Mouse (Mus musculus) forebrain, embryonic 12.5 days (tissue): Measurements from ENCODE around the gene Gjc2. TPM values are rescaled to one million over a fixed set of nuclear protein-coding genes. Genes with fewer than 3 reads are reported as not detected.

Source experiments
- ATAC-seq: fragments of 200-750 bp; cut with Nextera tagmentation; 2 replicates; pipeline ENCODE4 v1.8.0; 2017; ENCODE audit warnings: moderate TSS enrichment; ENCODE audit not compliant: low FRiP score
- H3K27ac ChIP-seq: fragments of 300-500 bp; sonication (generic); 2 replicates; pipeline ENCODE4 v1.5.1; 2016; ENCODE audit warnings: mild to moderate bottlenecking
- H3K27me3 ChIP-seq: fragments of 300-500 bp; sonication (generic); 2 replicates; pipeline ENCODE4 v1.6.1; 2016; ENCODE audit warnings: mild to moderate bottlenecking
- H3K36me3 ChIP-seq: fragments of 300-500 bp; sonication (generic); replicated peaks from 2 replicates; pipeline ENCODE4 v1.6.1; 2016; ENCODE audit warnings: mild to moderate bottlenecking
- H3K4me1 ChIP-seq: fragments of 300-500 bp; sonication (generic); 2 replicates; pipeline ENCODE4 v1.6.1; 2016
- H3K4me2 ChIP-seq: fragments of 300-500 bp; sonication (generic); 2 replicates; pipeline ENCODE4 v1.6.1; 2016; ENCODE audit warnings: mild to moderate bottlenecking, moderate library complexity
- H3K4me3 ChIP-seq: fragments of 300-500 bp; sonication (generic); replicated peaks from 2 replicates; pipeline ENCODE4 v1.5.1; 2016; ENCODE audit warnings: mild to moderate bottlenecking
- H3K9ac ChIP-seq: fragments of 300-500 bp; sonication (generic); 2 replicates; pipeline ENCODE4 v1.6.1; 2016; ENCODE audit warnings: mild to moderate bottlenecking
- H3K9me3 ChIP-seq: fragments of 300-500 bp; sonication (generic); 2 replicates; pipeline ENCODE4 v1.6.1; 2016
- WGBS: fragments of 180-500 bp; shearing (Covaris S2); methylation state at CpG from one replicate; pipeline ENCODE4 v1.1.7; 2016; 5-methylcytosine and 5-hydroxymethylcytosine counted together
- polyA plus RNA-seq: library from polyadenylated mRNA; unstranded; fragments of >200 nt; fragmentation: Nextera tagmentation; extraction: Ambion mirVana; gene quantifications from 2 replicates; pipeline ENCODE4 v1.2.1, GENCODE M21; 2016

The Gjc2 gene
- polyA plus RNA-seq, 1 experiment from 2014 or later = 0.26 TPM

GRCm38 (mm10) chr11:59201216-59202002, 18.4 kb upstream of the Gjc2 start:
- no peak overlapping the region for H3K27ac ChIP-seq
- H3K27me3 ChIP-seq = no peaks in the 10 kb centered on the region
- peaks cover 26% of the 10 kb centered on the region for H3K36me3 ChIP-seq
- no peak for ATAC-seq
- H3K4me2 ChIP-seq = peak overlapping the region; percentile 82
- H3K9ac ChIP-seq = peak overlapping the region; percentile 81
- peak overlapping the region; percentile 87 for H3K4me3 ChIP-seq
- H3K4me1 ChIP-seq = peaks cover 19% of the 10 kb centered on the region
- 38% methylated on average over 16 of the region's 16 CpGs for WGBS
- H3K9me3 ChIP-seq = no peaks in the 10 kb centered on the region

- ATAC-seq = no peak
- no peak overlapping the region for H3K9ac ChIP-seq
- H3K36me3 ChIP-seq = 0 out of 2 replicates have a peak, but pooled peaks cover 7% of the 10 kb centered on the region
- H3K4me3 ChIP-seq = no peak overlapping the region
- no peaks in the 10 kb centered on the region for H3K9me3 ChIP-seq
- peaks cover 4% of the 10 kb centered on the region for H3K4me1 ChIP-seq
- H3K27me3 ChIP-seq = no peaks in the 10 kb centered on the region
- no peak overlapping the region for H3K27ac ChIP-seq
- H3K4me2 ChIP-seq = no peak overlapping the region
These were observed 13.2 kb upstream of the Gjc2 start for GRCm38 (mm10) chr11:59196230-59196629.

GRCm38 (mm10) chr11:59192059-59192386, 9.0 kb upstream of the Gjc2 start, which contains the start of gene Guk1:
Gene Guk1, minus strand, starts transcription at chr11:59192212.
- no peaks in the 10 kb centered on the region for H3K36me3 ChIP-seq
- no peaks in the 10 kb centered on the region for H3K27me3 ChIP-seq
- H3K9me3 ChIP-seq = no peaks in the 10 kb centered on the region
- peak; percentile 33; the same call in 1 of the 2 replicates for ATAC-seq
- peak within 1 kb of the TSS; percentile 60 for H3K4me3 ChIP-seq
- peak within 1 kb of the TSS; percentile 88 for H3K27ac ChIP-seq
- peaks cover 12% of the 10 kb centered on the region for H3K4me1 ChIP-seq
- WGBS = 5% methylated on average over 16 of the region's 16 CpGs
- H3K4me2 ChIP-seq = peak within 1 kb of the TSS; percentile 64
- H3K9ac ChIP-seq = peak within 1 kb of the TSS; percentile 57

GRCm38 (mm10) chr11:59191231-59192058, 8.4 kb upstream of the Gjc2 start:
- Histone ChIP-seq H3K4me2 (peak overlapping the region; percentile 64), H3K9ac (peak overlapping the region; percentile 57), H3K36me3 (no peaks in the 10 kb centered on the region; the same call in 1 of the 2 replicates), H3K4me1 (peaks cover 12% of the 10 kb centered on the region), H3K9me3 (no peaks in the 10 kb centered on the region), H3K4me3 (peak overlapping the region; percentile 60), H3K27ac (peak overlapping the region; percentile 88), H3K27me3 (no peaks in the 10 kb centered on the region)
- WGBS = under 1% methylated on average over 54 of the region's 59 CpGs
- ATAC-seq = peak; percentile 96

- H3K36me3 ChIP-seq = peaks cover 31% of the 10 kb centered on the region
- H3K4me3 ChIP-seq = no peak overlapping the region
- no peak for ATAC-seq
- no peaks in the 10 kb centered on the region for H3K27me3 ChIP-seq
- no peaks in the 10 kb centered on the region for H3K9me3 ChIP-seq
- peaks cover 12% of the 10 kb centered on the region for H3K4me1 ChIP-seq
- H3K4me2 ChIP-seq = no peak overlapping the region
- 91% methylated on average over 6 of the region's 6 CpGs for WGBS
- no peak overlapping the region for H3K9ac ChIP-seq
- H3K27ac ChIP-seq = no peak overlapping the region
These were observed 4.7 kb upstream of the Gjc2 start for GRCm38 (mm10) chr11:59187706-59188105.

- H3K36me3 ChIP-seq = peaks cover 31% of the 10 kb centered on the region
- no peak for ATAC-seq
- H3K9me3 ChIP-seq = no peaks in the 10 kb centered on the region
- H3K9ac ChIP-seq = no peak overlapping the region
- no peak overlapping the region for H3K4me2 ChIP-seq
- H3K4me3 ChIP-seq = no peak overlapping the region
- H3K27me3 ChIP-seq = peaks cover 2% of the 10 kb centered on the region; the same call in 1 of the 2 replicates
- peaks cover 7% of the 10 kb centered on the region; the same call in 1 of the 2 replicates for H3K4me1 ChIP-seq
- WGBS = 85% methylated on average over 5 of the region's 5 CpGs
- no peak overlapping the region for H3K27ac ChIP-seq
These were observed 2.5 kb upstream of the Gjc2 start for GRCm38 (mm10) chr11:59185490-59185889.

GRCm38 (mm10) chr11:59183821-59184220, 808 bp upstream of the Gjc2 start:
- Histone ChIP-seq H3K9ac (no peak overlapping the region), H3K27me3 (peaks cover 14% of the 10 kb centered on the region), H3K4me2 (no peak overlapping the region), H3K27ac (no peak overlapping the region), H3K36me3 (peaks cover 31% of the 10 kb centered on the region), H3K4me3 (no peak overlapping the region), H3K9me3 (no peaks in the 10 kb centered on the region), H3K4me1 (no peaks in the 10 kb centered on the region)
- 38% methylated on average over 3 of the region's 3 CpGs for WGBS
- no peak for ATAC-seq

GRCm38 (mm10) chr11:59176921-59177320, 6.1 kb downstream of the Gjc2 start:
- peaks cover 77% of the 10 kb centered on the region for H3K27me3 ChIP-seq

GRCm38 (mm10) chr11:59176475-59176874, 6.5 kb downstream of the Gjc2 start:
- ATAC-seq = no peak
- 4% methylated on average over 48 of the region's 48 CpGs for WGBS
- Histone ChIP-seq H3K4me2 (no peak overlapping the region), H3K27ac (no peak overlapping the region), H3K4me3 (peak overlapping the region; percentile 10; the same call in 1 of the 2 replicates), H3K4me1 (0 out of 2 replicates have a peak, but pooled peaks cover 3% of the 10 kb centered on the region), H3K27me3 (peaks cover 80% of the 10 kb centered on the region), H3K9me3 (no peaks in the 10 kb centered on the region), H3K9ac (no peak overlapping the region), H3K36me3 (no peaks in the 10 kb centered on the region)

More at GRCm38 (mm10) chr11:59176921-59177320, 6.1 kb downstream of the Gjc2 start:
- H3K36me3 ChIP-seq = no peaks in the 10 kb centered on the region
- 0 out of 2 replicates have a peak, but pooled peaks cover 3% of the 10 kb centered on the region for H3K4me1 ChIP-seq
- H3K9me3 ChIP-seq = no peaks in the 10 kb centered on the region
- H3K27ac ChIP-seq = no peak overlapping the region
- no peak overlapping the region for H3K4me2 ChIP-seq
- ATAC-seq = no peak
- 0 out of 2 replicates have a peak overlapping the region, but pooled peaks have one; percentile 10 for H3K4me3 ChIP-seq
- no peak overlapping the region for H3K9ac ChIP-seq
- 7% methylated on average over 34 of the region's 34 CpGs for WGBS

- Histone ChIP-seq H3K9ac (no peak overlapping the region), H3K4me2 (no peak overlapping the region), H3K9me3 (no peaks in the 10 kb centered on the region), H3K27ac (no peak overlapping the region), H3K4me3 (no peak overlapping the region), H3K27me3 (peaks cover 80% of the 10 kb centered on the region), H3K4me1 (0 out of 2 replicates have a peak, but pooled peaks cover 3% of the 10 kb centered on the region), H3K36me3 (no peaks in the 10 kb centered on the region)
- WGBS = 59% methylated on average over 6 of the region's 6 CpGs
- no peak for ATAC-seq
These were observed 8.7 kb downstream of the Gjc2 start for GRCm38 (mm10) chr11:59174189-59174838.

GRCm38 (mm10) chr11:59170549-59170948, 12.5 kb downstream of the Gjc2 start:
- H3K9ac ChIP-seq = no peak overlapping the region
- WGBS = 64% methylated on average over 4 of the region's 4 CpGs
- no peaks in the 10 kb centered on the region for H3K4me1 ChIP-seq
- H3K36me3 ChIP-seq = no peaks in the 10 kb centered on the region
- H3K27ac ChIP-seq = no peak overlapping the region
- H3K4me3 ChIP-seq = no peak overlapping the region
- H3K9me3 ChIP-seq = no peaks in the 10 kb centered on the region
- no peak overlapping the region for H3K4me2 ChIP-seq
- peaks cover 42% of the 10 kb centered on the region for H3K27me3 ChIP-seq
- ATAC-seq = no peak

GRCm38 (mm10) chr11:59169807-59170206, 13.2 kb downstream of the Gjc2 start:
- no peaks in the 10 kb centered on the region for H3K9me3 ChIP-seq
- no peak overlapping the region for H3K9ac ChIP-seq
- peaks cover 35% of the 10 kb centered on the region for H3K27me3 ChIP-seq
- H3K36me3 ChIP-seq = no peaks in the 10 kb centered on the region
- no peak for ATAC-seq
- H3K27ac ChIP-seq = no peak overlapping the region
- H3K4me2 ChIP-seq = no peak overlapping the region
- no peak overlapping the region for H3K4me3 ChIP-seq
- H3K4me1 ChIP-seq = no peaks in the 10 kb centered on the region
- 86% methylated on average over 3 of the region's 3 CpGs for WGBS
